Mouse (Mus musculus) stomach, postnatal 0 days (tissue): ENCODE measurements around the gene Rabep2. TPM values are rescaled to one million over a fixed set of nuclear protein-coding genes. Genes with fewer than 3 reads are reported as not detected.

Source experiments
- ATAC-seq: fragments of 200-750 bp; cut with Nextera tagmentation; 2 replicates; pipeline ENCODE4 v1.8.0; 2017; ENCODE audit not compliant: low FRiP score, low TSS enrichment
- DNase-seq: peaks from one replicate; pipeline ENCODE4 v3.0.0-alpha.2; 2016; ENCODE audit warnings: low spot score
- H3K27ac ChIP-seq: fragments of 300-500 bp; sonication (generic); replicated peaks from 2 replicates; pipeline ENCODE4 v1.5.1; 2014; ENCODE audit warnings: mild to moderate bottlenecking, control low read depth
- H3K27me3 ChIP-seq: fragments of 300-500 bp; sonication (generic); 2 replicates; pipeline ENCODE4 v1.6.1; 2014; ENCODE audit warnings: low read length; ENCODE audit not compliant: control insufficient read depth, insufficient read depth
- H3K36me3 ChIP-seq: fragments of 300-500 bp; sonication (generic); 2 replicates; pipeline ENCODE4 v1.6.1; 2014; ENCODE audit warnings: low read length, mixed read lengths; ENCODE audit not compliant: control insufficient read depth, insufficient read depth
- H3K4me1 ChIP-seq: fragments of 300-500 bp; sonication (generic); replicated peaks from 2 replicates; pipeline ENCODE4 v1.6.1; 2014; ENCODE audit warnings: antibody characterized with exemption; ENCODE audit not compliant: control insufficient read depth, insufficient read depth
- H3K4me2 ChIP-seq: fragments of 300-500 bp; sonication (generic); replicated peaks from 2 replicates; pipeline ENCODE4 v1.6.1; 2014; ENCODE audit warnings: low read depth, mild to moderate bottlenecking, control low read depth, moderate library complexity
- H3K4me3 ChIP-seq: fragments of 300-500 bp; sonication (generic); 2 replicates; pipeline ENCODE4 v1.5.1; 2014; ENCODE audit warnings: low read depth, low read length, control low read depth
- H3K9ac ChIP-seq: fragments of 300-500 bp; sonication (generic); 2 replicates; pipeline ENCODE4 v1.6.1; 2014; ENCODE audit warnings: mild to moderate bottlenecking, low read length, control low read depth, mixed read lengths
- H3K9me3 ChIP-seq: fragments of 300-500 bp; sonication (generic); 2 replicates; pipeline ENCODE4 v1.6.1; 2016; ENCODE audit warnings: low read length; ENCODE audit not compliant: control insufficient read depth
- CTCF ChIP-seq: IDR thresholded peaks from 2 replicates; pipeline ENCODE4 v1.5.1; 2016; ENCODE audit warnings: antibody characterized with exemption, low read depth, mild to moderate bottlenecking, moderate library complexity
- EP300 ChIP-seq: optimal IDR thresholded peaks from 2 replicates; pipeline ENCODE3; 2016; ENCODE audit warnings: antibody characterized with exemption
- WGBS: fragments of 180-500 bp; shearing (Covaris S2); extraction: QIAGEN DNeasy Blood & Tissue Kit; methylation state at CpG from one replicate; pipeline ENCODE4 v1.1.7; 2014; 5-methylcytosine and 5-hydroxymethylcytosine counted together
- polyA plus RNA-seq: library from polyadenylated mRNA; unstranded; fragments of >200 nt; fragmentation: Nextera tagmentation; extraction: Ambion mirVana; gene quantifications from 2 replicates; pipeline ENCODE4 v1.2.1, GENCODE M21; 2015

Rabep2 gene
- polyA plus RNA-seq, 1 experiment from 2014 or later: 19.4 TPM

GRCm38 (mm10) chr7:126435801-126436200 lies 7.2 kb downstream of the Rabep2 start:
- Histone ChIP-seq H3K9me3 (no peaks in the 10 kb centered on the region), H3K9ac (no peak overlapping the region; the same call in 1 of the 2 replicates), H3K27ac (no peak overlapping the region), H3K27me3 (no peaks in the 10 kb centered on the region), H3K4me2 (no peak overlapping the region), H3K4me3 (no peak overlapping the region), H3K36me3 (peaks cover 3% of the 10 kb centered on the region; the same call in 1 of the 2 replicates), H3K4me1 (no peaks in the 10 kb centered on the region)
- 73% methylated on average over 3 of the region's 3 CpGs for WGBS
- ATAC-seq (no peak), DNase-seq (no peak)
- TF ChIP-seq CTCF (no peak), EP300 (no peak)

GRCm38 (mm10) chr7:126436851-126437250 lies 8.3 kb downstream of the Rabep2 start:
- H3K9me3 ChIP-seq: no peaks in the 10 kb centered on the region
- H3K36me3 ChIP-seq: peaks cover 10% of the 10 kb centered on the region; the same call in 1 of the 2 replicates
- no peak overlapping the region for H3K9ac ChIP-seq
- H3K4me3 ChIP-seq: no peak overlapping the region
- ATAC-seq (peak; percentile 71), DNase-seq (peak; percentile 72)
- H3K27ac ChIP-seq: no peak overlapping the region
- no peaks in the 10 kb centered on the region for H3K4me1 ChIP-seq
- 18% methylated on average over 8 of the region's 8 CpGs for WGBS
- no peak overlapping the region for H3K4me2 ChIP-seq
- TF ChIP-seq CTCF (peak; percentile 93), EP300 (no peak)
- no peaks in the 10 kb centered on the region for H3K27me3 ChIP-seq

GRCm38 (mm10) chr7:126440134-126440533 lies 11.6 kb downstream of the Rabep2 start:
- Histone ChIP-seq H3K4me3 (no peak overlapping the region), H3K4me1 (no peaks in the 10 kb centered on the region), H3K9me3 (no peaks in the 10 kb centered on the region), H3K36me3 (peaks cover 17% of the 10 kb centered on the region), H3K4me2 (no peak overlapping the region), H3K9ac (no peak overlapping the region), H3K27me3 (no peaks in the 10 kb centered on the region), H3K27ac (no peak overlapping the region)
- TF ChIP-seq EP300 (no peak), CTCF (no peak)
- 76% methylated on average over 9 of the region's 9 CpGs for WGBS
- ATAC-seq: no peak
- no peak for DNase-seq

GRCm38 (mm10) chr7:126443997-126444396 lies 15.4 kb downstream of the Rabep2 start:
- WGBS: 89% methylated on average over 10 of the region's 10 CpGs
- no peaks in the 10 kb centered on the region for H3K27me3 ChIP-seq
- no peak overlapping the region for H3K4me2 ChIP-seq
- DNase-seq: no peak
- no peak for TF ChIP-seq CTCF
- no peak for TF ChIP-seq EP300
- no peaks in the 10 kb centered on the region for H3K9me3 ChIP-seq
- H3K4me3 ChIP-seq: no peak overlapping the region
- H3K36me3 ChIP-seq: peaks cover 29% of the 10 kb centered on the region
- H3K4me1 ChIP-seq: no peaks in the 10 kb centered on the region
- H3K9ac ChIP-seq: no peak overlapping the region
- H3K27ac ChIP-seq: no peak overlapping the region
- no peak for ATAC-seq

- no peak for TF ChIP-seq EP300
- no peak overlapping the region for H3K4me2 ChIP-seq
- H3K27ac ChIP-seq: no peak overlapping the region
- DNase-seq (no peak), ATAC-seq (no peak)
- H3K9me3 ChIP-seq: no peaks in the 10 kb centered on the region
- no peaks in the 10 kb centered on the region for H3K27me3 ChIP-seq
- no peaks in the 10 kb centered on the region for H3K4me1 ChIP-seq
- H3K36me3 ChIP-seq: peaks cover 29% of the 10 kb centered on the region
- no peak overlapping the region for H3K4me3 ChIP-seq
- WGBS: 92% methylated on average over 9 of the region's 9 CpGs
- H3K9ac ChIP-seq: no peak overlapping the region
These were observed 16.0 kb downstream of the Rabep2 start for GRCm38 (mm10) chr7:126444536-126444935.

- 94% methylated on average over 15 of the region's 15 CpGs for WGBS
- ATAC-seq: no peak
These were observed 16.7 kb downstream of the Rabep2 start for GRCm38 (mm10) chr7:126445104-126445815.

More at GRCm38 (mm10) chr7:126445104-126445815, 16.7 kb downstream of the Rabep2 start:
- H3K9me3 ChIP-seq: no peaks in the 10 kb centered on the region
- no peak for DNase-seq
- H3K4me2 ChIP-seq: no peak overlapping the region
- no peak overlapping the region for H3K9ac ChIP-seq
- no peaks in the 10 kb centered on the region for H3K4me1 ChIP-seq
- H3K4me3 ChIP-seq: no peak overlapping the region
- H3K27me3 ChIP-seq: no peaks in the 10 kb centered on the region
- H3K36me3 ChIP-seq: peaks cover 29% of the 10 kb centered on the region
- H3K27ac ChIP-seq: no peak overlapping the region
- TF ChIP-seq EP300 (no peak), CTCF (no peak)
